Mouse (Mus musculus) gastrocnemius, postnatal 36 days (tissue): Measurements from ENCODE around the gene Gm21870. TPM values are rescaled to one million over a fixed set of nuclear protein-coding genes. Genes with fewer than 3 reads are reported as not detected.
"Not testable (repeated sequence)": the region's sequence is repeated elsewhere in the genome, so short reads cannot be mapped to it uniquely, and the experiment has no call there.

Source experiments
- DNase-seq, 2 experiments: peaks; one replicate each; pipeline ENCODE4 v3.0.0; 2022
- intact Hi-C: fragments of 180-260 bp; cut with DNase I; formaldehyde crosslinking; loops from one replicate; pipeline ENCODE4 v1.15.1; 2025
- long read RNA-seq, 2 experiments: library from polyadenylated mRNA; stranded (forward); transcript quantifications; one replicate each; pipeline ENCODE4 v2.0.0; 2021
- total RNA-seq, 2 experiments: library from RNA; stranded (reverse); gene quantifications; 2 replicates each; pipeline ENCODE4 v1.2.3; 2021

The Gm21870 gene
- total RNA-seq: not detected
- long read RNA-seq, experiment 1: 0 reads
- long read RNA-seq, experiment 2: 0 reads

DNA sequence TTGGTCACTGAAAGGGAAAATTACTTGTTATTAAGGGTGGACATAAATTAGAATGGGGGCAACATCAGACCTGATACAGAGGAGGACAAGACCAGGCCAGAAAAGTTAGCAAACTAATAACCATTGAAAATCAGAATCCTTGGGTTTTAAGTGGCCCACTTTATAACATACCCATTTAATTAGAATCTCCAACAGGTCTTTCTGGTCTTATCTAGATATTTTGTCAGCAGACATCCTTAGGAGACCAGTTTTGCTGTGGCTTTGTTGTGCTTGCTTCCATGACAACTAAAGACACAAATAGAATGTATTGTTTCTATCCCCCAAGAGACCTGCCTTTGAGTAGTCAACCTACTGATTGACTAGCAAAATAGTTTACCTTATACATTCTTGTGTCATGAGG, at the start of gene Gm21870:
Gene Gm21870 (minus strand): TSS at position 101 of the 400 bp plus-strand sequence.
- DNase-seq, intact Hi-C loops: not testable (repeated sequence)

- intact Hi-C loops, DNase-seq: not testable (repeated sequence)
Observed at GRCm38 (mm10) chrX:33956440-33956839, 30.2 kb downstream of the Gm21870 start, which contains the start of gene Btbd35f6. Gene Btbd35f6, minus strand, starts transcription at chrX:33956540.

Other genes with a start within 250 kb of the Gm21870 start
- gene Btbd35f6, start 30.3 kb downstream of the Gm21870 start, total RNA-seq: not detected
- not detected for gene Btbd35f9, start 174.7 kb upstream of the Gm21870 start, total RNA-seq